Mouse (Mus musculus): ENCODE measurements around the gene Oas1e. TPM values are rescaled to one million over a fixed set of nuclear protein-coding genes. Genes with fewer than 3 reads are reported as not detected.
"Not testable (repeated sequence)": the region's sequence is repeated elsewhere in the genome, so short reads cannot be mapped to it uniquely, and the experiment has no call there.

Oas1e gene
- not detected in 2 replicates for polyA plus RNA-seq (2014; fragmentation: Nextera tagmentation; extraction: Ambion mirVana)

DNA sequence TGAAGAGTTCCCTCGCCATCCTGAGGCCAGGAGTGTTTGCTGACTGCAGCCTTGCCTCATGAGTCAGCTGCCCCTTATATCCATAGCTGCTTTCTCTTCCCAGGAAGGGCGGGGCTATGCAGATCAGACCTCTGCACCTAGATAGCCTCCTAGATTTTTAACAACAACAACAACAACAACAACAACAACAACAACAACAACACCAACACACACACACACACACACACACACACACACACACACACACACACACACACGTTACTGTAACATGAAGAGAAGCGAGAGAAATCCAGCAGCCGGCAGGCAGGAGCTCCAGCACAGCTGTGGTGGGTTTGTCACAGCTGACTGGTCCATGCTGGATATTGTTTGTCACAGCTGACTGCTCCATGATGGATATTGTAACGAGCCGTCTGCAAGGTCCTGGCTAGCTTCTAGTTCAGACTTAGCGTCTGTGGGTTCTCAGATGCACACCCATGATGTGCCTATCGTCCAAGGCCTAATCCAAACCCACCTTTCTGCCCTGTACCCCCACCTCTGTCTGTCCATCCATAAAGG lies at the start of gene Oas1e:
Oas1e (minus strand) TSS at position 51 of the 555 bp plus-strand sequence.
- H3K9me3 ChIP-seq (ENCODE audit: control insufficient read depth, low read length); H3K36me3 ChIP-seq (ENCODE audit: control insufficient read depth, insufficient read depth, low read length); DNase-seq (ENCODE audit: low spot score); H3K4me2 ChIP-seq (ENCODE audit: low read depth, severe bottlenecking); H3K27me3 ChIP-seq (ENCODE audit: control insufficient read depth, insufficient read depth, low read length); ATAC-seq (ENCODE audit: insufficient number of reproducible peaks, low FRiP score, low TSS enrichment, low read depth); H3K9ac ChIP-seq (ENCODE audit: low read length); H3K4me3 ChIP-seq (ENCODE audit: low read depth, low read length); H3K4me1 ChIP-seq (ENCODE audit: control insufficient read depth, insufficient read depth, low read length); H3K27ac ChIP-seq (replicated peaks; ENCODE audit: low read depth, low read length): not testable (repeated sequence)
- WGBS = 81% methylated on average over 9 of the region's 9 CpGs

DNA sequence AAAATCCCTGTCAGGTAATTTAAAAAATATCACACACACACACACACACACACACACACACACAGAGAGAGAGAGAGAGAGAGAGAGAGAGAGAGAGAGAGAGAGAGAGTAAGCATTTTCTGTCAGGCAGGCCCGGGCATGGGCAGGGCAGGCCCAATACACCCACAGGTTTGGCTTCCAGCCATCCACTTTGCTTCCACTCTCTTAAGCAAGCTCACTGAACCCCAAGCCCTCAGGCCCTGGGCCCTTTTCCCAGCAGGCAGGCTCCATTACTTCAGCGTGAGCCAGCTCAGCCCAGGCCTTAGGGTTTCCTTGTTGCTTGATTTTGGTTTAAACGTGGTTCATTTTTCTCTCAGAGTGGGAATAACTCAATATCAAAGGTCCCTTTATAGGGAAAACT lies 49.4 kb upstream of the Oas1e start:
- no peaks in the 10 kb centered on the region for H3K36me3 ChIP-seq (ENCODE audit: control insufficient read depth, insufficient read depth, low read length)
- WGBS = 77% methylated on average over 3 of the region's 3 CpGs
- no peaks in the 10 kb centered on the region for H3K4me1 ChIP-seq (ENCODE audit: control insufficient read depth, insufficient read depth, low read length)
- H3K9me3 ChIP-seq (ENCODE audit: control insufficient read depth, low read length) = no peaks in the 10 kb centered on the region
- H3K27me3 ChIP-seq (ENCODE audit: control insufficient read depth, insufficient read depth, low read length) = no peaks in the 10 kb centered on the region
- no peak overlapping the region for H3K4me2 ChIP-seq (ENCODE audit: low read depth, severe bottlenecking)
- H3K4me3 ChIP-seq (ENCODE audit: low read depth, low read length) = no peak overlapping the region
- ATAC-seq (ENCODE audit: insufficient number of reproducible peaks, low FRiP score, low TSS enrichment, low read depth) (no peak), DNase-seq (ENCODE audit: low spot score) (no peak)
- H3K27ac ChIP-seq (replicated peaks; ENCODE audit: low read depth, low read length) = no peak overlapping the region
- H3K9ac ChIP-seq (ENCODE audit: low read length) = no peak overlapping the region

DNA sequence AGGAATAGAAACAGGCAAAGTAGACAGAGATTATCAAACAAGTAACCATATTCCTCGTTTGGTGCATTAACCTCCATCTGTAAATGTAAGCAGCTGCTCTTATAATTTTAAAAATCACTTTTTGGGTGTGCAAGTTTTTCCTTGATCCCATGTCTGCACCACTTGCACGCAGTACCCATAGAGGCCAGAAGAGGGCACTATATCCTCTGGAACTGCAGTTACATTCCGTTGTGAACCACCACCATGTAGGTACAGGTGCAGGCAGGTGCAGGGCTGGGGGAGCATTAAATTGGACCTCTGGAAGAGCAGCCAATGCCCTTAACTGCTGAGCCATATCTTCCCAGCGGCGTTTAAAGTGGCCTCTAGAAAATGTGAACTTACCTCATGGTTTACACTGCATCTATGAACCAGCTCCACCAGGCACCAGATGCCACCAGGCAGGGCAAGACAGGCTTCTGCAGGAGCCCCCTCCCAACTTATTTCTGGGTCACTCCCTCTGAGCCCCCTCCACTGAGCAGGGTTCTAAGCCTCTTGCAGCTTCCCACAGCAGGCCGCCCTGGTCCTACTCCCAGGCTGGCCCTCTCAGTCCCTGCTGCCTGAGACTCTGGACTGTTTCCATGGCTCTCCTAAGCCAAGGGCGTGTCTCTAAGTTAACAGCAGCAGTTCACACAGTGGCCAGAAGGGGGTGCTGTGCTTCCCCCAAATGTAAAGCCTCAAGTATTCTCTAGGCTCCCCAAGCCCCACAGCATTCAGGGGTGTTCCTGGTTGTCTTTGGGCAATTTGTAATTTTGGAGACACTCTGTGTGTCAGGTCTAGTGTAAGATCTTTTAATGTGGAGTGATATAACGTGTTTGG lies 41.6 kb upstream of the Oas1e start:
- no peak for ATAC-seq (ENCODE audit: insufficient number of reproducible peaks, low FRiP score, low TSS enrichment, low read depth)
- peaks cover 4% of the 10 kb centered on the region for H3K27me3 ChIP-seq (ENCODE audit: control insufficient read depth, insufficient read depth, low read length)
- no peaks in the 10 kb centered on the region for H3K4me1 ChIP-seq (ENCODE audit: control insufficient read depth, insufficient read depth, low read length)
- 9% methylated on average over 8 of the region's 8 CpGs for WGBS
- no peaks in the 10 kb centered on the region for H3K9me3 ChIP-seq (ENCODE audit: control insufficient read depth, low read length)
- no peak overlapping the region for H3K27ac ChIP-seq (replicated peaks; ENCODE audit: low read depth, low read length)
- no peak overlapping the region for H3K4me3 ChIP-seq (ENCODE audit: low read depth, low read length)
- H3K9ac ChIP-seq (ENCODE audit: low read length) = no peak overlapping the region
- H3K4me2 ChIP-seq (ENCODE audit: low read depth, severe bottlenecking) = no peak overlapping the region
- DNase-seq (ENCODE audit: low spot score) = peak; percentile 75
- H3K36me3 ChIP-seq (ENCODE audit: control insufficient read depth, insufficient read depth, low read length) = no peaks in the 10 kb centered on the region

DNA sequence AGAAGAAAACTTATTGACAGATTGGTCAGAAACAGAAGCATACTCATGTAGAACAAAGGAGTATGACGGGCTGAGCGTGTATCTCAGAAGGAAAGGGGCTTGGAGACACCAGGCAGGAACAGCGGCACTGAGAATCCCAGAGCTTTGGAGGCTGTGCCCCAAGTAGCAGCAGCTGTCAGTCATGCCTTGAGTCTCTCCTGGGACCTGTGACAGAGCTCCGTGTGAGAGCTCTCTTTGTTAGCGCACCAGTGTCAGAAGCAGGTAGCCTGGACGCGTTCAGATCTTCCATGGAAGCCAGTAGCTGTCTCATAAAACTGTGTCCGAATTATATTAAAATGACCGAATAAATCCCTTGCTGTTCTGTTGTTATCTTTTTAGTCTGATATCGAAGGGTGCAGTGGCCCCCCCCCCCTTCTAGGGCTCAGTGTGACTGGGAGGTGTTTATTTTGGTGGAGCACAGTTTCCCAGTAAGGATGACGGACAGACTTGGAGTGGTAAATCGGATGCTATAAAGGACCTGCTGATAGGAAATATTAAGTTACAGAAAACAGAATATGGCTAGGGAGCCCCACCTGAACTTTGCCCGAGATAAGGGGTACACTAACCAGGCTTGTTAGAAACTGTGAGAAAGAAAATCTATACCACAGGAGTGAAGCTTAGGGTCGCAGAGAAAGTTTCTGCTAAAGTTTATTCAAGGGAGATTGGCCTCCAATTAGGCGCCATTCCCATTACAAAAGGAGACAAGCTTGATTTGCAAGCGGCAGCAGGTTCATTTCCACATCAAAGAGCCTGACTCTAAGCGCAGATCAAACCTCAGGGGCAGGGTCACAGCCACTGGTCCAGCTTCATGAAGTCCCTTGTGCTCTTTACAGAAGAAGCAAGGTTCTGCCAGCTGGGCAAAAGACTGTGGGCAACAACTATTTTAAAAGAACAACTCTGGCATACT lies 38.3 kb upstream of the Oas1e start:
- Histone ChIP-seq H3K9me3 (ENCODE audit: control insufficient read depth, low read length) (no peaks in the 10 kb centered on the region), H3K4me3 (ENCODE audit: low read depth, low read length) (no peak overlapping the region), H3K9ac (ENCODE audit: low read length) (no peak overlapping the region), H3K4me2 (ENCODE audit: low read depth, severe bottlenecking) (no peak overlapping the region), H3K4me1 (ENCODE audit: control insufficient read depth, insufficient read depth, low read length) (no peaks in the 10 kb centered on the region), H3K27ac (replicated peaks; ENCODE audit: low read depth, low read length) (no peak overlapping the region), H3K36me3 (ENCODE audit: control insufficient read depth, insufficient read depth, low read length) (no peaks in the 10 kb centered on the region), H3K27me3 (ENCODE audit: control insufficient read depth, insufficient read depth, low read length) (peaks cover 4% of the 10 kb centered on the region)
- 13% methylated on average over 17 of the region's 17 CpGs for WGBS
- no peak for ATAC-seq (ENCODE audit: insufficient number of reproducible peaks, low FRiP score, low TSS enrichment, low read depth)
- no peak for DNase-seq (ENCODE audit: low spot score)

DNA sequence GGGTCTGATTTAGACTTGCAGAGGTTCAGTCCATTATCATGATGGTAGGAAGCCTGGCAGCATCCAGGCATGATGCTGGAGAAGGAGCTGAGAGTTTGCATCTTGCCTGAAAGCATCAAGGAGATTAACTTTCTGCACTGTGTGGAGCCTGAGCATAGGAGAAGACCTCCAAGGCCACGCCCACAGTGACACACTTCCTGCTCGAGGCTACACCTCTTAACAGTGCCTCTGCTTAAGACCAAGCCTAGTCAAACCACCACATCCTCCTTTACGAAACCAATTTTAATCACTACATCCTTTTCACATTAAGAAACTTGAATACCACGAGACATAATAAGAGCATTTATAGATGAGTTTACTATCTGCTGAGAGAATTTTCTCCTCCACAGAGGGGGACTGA lies 35.7 kb upstream of the Oas1e start:
- ATAC-seq (ENCODE audit: insufficient number of reproducible peaks, low FRiP score, low TSS enrichment, low read depth) (no peak), DNase-seq (ENCODE audit: low spot score) (no peak)
- no peaks in the 10 kb centered on the region for H3K36me3 ChIP-seq (ENCODE audit: control insufficient read depth, insufficient read depth, low read length)
- H3K9ac ChIP-seq (ENCODE audit: low read length) = no peak overlapping the region
- no peak overlapping the region for H3K27ac ChIP-seq (replicated peaks; ENCODE audit: low read depth, low read length)
- no peak overlapping the region for H3K4me2 ChIP-seq (ENCODE audit: low read depth, severe bottlenecking)
- peaks cover 4% of the 10 kb centered on the region for H3K27me3 ChIP-seq (ENCODE audit: control insufficient read depth, insufficient read depth, low read length)
- H3K4me1 ChIP-seq (ENCODE audit: control insufficient read depth, insufficient read depth, low read length) = no peaks in the 10 kb centered on the region
- no peak overlapping the region for H3K4me3 ChIP-seq (ENCODE audit: low read depth, low read length)
- no peaks in the 10 kb centered on the region for H3K9me3 ChIP-seq (ENCODE audit: control insufficient read depth, low read length)
- WGBS = 83% methylated on average over 4 of the region's 4 CpGs

DNA sequence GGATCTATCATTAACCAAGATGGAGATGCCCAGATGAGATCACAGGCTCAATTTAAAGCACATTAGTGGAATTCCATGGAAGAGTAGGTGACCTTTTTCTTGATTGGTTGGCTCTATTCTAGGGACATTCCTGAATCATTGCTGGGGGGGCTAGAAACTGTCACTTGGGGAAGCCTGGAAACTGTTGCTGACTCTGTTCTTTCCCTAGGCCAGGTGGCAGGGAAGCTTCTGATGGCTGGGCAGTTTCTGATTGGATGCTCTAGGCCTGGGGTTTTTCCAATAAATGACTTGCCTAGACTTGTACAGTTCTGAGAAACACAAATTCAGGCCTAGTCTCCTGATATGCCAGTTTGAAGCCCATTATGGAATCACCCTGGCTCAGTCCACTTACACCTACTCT lies 23.7 kb upstream of the Oas1e start:
- ATAC-seq (ENCODE audit: insufficient number of reproducible peaks, low FRiP score, low TSS enrichment, low read depth) = no peak
- no peak overlapping the region for H3K9ac ChIP-seq (ENCODE audit: low read length)
- H3K36me3 ChIP-seq (ENCODE audit: control insufficient read depth, insufficient read depth, low read length) = no peaks in the 10 kb centered on the region
- no peaks in the 10 kb centered on the region for H3K9me3 ChIP-seq (ENCODE audit: control insufficient read depth, low read length)
- no peak for DNase-seq (ENCODE audit: low spot score)
- no peak overlapping the region for H3K4me2 ChIP-seq (ENCODE audit: low read depth, severe bottlenecking)
- H3K27ac ChIP-seq (replicated peaks; ENCODE audit: low read depth, low read length) = no peak overlapping the region
- H3K27me3 ChIP-seq (ENCODE audit: control insufficient read depth, insufficient read depth, low read length) = no peaks in the 10 kb centered on the region
- H3K4me1 ChIP-seq (ENCODE audit: control insufficient read depth, insufficient read depth, low read length) = no peaks in the 10 kb centered on the region
- no peak overlapping the region for H3K4me3 ChIP-seq (ENCODE audit: low read depth, low read length)

DNA sequence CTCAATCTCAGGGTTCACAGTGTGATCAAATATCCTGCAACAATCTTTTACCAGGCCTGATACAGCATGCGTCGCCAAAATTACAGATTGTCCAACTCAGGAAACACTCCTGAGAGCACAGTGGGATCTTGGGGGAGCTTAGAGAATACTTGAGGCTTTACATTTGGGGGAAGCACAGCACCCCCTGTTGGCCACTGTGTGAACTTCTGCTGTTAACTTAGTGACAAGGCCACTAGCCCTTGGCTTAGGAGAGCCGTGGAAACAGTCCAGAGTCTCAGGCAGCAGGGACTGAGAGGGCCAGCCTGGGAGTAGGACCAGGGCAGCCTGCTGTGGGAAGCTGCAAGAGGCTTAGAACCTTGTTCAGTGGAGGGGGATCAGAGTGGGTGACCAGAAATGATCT lies 20.6 kb upstream of the Oas1e start:
- Histone ChIP-seq H3K4me1 (ENCODE audit: control insufficient read depth, insufficient read depth, low read length) (0 out of 2 replicates have a peak, but pooled peaks cover 3% of the 10 kb centered on the region), H3K4me2 (ENCODE audit: low read depth, severe bottlenecking) (no peak overlapping the region), H3K27ac (replicated peaks; ENCODE audit: low read depth, low read length) (no peak overlapping the region), H3K9ac (ENCODE audit: low read length) (no peak overlapping the region), H3K27me3 (ENCODE audit: control insufficient read depth, insufficient read depth, low read length) (no peaks in the 10 kb centered on the region), H3K9me3 (ENCODE audit: control insufficient read depth, low read length) (no peaks in the 10 kb centered on the region), H3K4me3 (ENCODE audit: low read depth, low read length) (no peak overlapping the region), H3K36me3 (ENCODE audit: control insufficient read depth, insufficient read depth, low read length) (no peaks in the 10 kb centered on the region)
- WGBS = 61% methylated on average over 3 of the region's 3 CpGs
- no peak for ATAC-seq (ENCODE audit: insufficient number of reproducible peaks, low FRiP score, low TSS enrichment, low read depth)
- peak; percentile 46 for DNase-seq (ENCODE audit: low spot score)

DNA sequence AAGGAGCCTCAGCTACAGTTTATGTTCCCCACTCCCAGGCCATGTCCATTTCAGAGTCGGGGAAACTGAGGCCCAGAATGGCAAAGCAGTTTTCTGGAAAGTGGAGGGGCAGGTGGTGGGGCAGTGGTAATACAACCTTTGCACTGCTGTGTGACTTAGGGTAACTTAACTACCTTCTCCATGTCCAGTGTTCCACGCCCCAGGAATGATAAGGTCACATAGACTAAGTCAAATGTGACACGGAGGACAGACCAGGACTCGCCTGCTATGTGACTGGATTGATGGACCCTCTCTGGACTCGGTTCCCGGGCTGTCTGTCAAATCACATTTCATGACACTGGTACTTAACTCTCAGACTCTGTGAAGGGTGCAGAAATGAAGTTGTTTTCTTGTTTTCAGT lies 17.7 kb upstream of the Oas1e start:
- H3K4me3 ChIP-seq (ENCODE audit: low read depth, low read length) = no peak overlapping the region

More for the DNA sequence above, 17.7 kb upstream of the Oas1e start:
- H3K9ac ChIP-seq (ENCODE audit: low read length) = no peak overlapping the region
- DNase-seq (ENCODE audit: low spot score) (no peak), ATAC-seq (ENCODE audit: insufficient number of reproducible peaks, low FRiP score, low TSS enrichment, low read depth) (no peak)
- no peak overlapping the region for H3K27ac ChIP-seq (replicated peaks; ENCODE audit: low read depth, low read length)
- 0 out of 2 replicates have a peak, but pooled peaks cover 3% of the 10 kb centered on the region for H3K4me1 ChIP-seq (ENCODE audit: control insufficient read depth, insufficient read depth, low read length)
- no peaks in the 10 kb centered on the region for H3K36me3 ChIP-seq (ENCODE audit: control insufficient read depth, insufficient read depth, low read length)
- no peaks in the 10 kb centered on the region for H3K9me3 ChIP-seq (ENCODE audit: control insufficient read depth, low read length)
- WGBS = 82% methylated on average over 6 of the region's 6 CpGs
- H3K27me3 ChIP-seq (ENCODE audit: control insufficient read depth, insufficient read depth, low read length) = no peaks in the 10 kb centered on the region
- no peak overlapping the region; the same call in 1 of the 2 replicates for H3K4me2 ChIP-seq (ENCODE audit: low read depth, severe bottlenecking)

Measured in limb, embryonic 11.5 days (tissue).